Mouse (Mus musculus): Measurements from ENCODE around the gene Kcnk4. TPM values are rescaled to one million over a fixed set of nuclear protein-coding genes. Genes with fewer than 3 reads are reported as not detected.

Gene Kcnk4
- polyA plus RNA-seq, 1 experiment from 2014 or later = 13.8 TPM

- no peaks in the 10 kb centered on the region for H3K4me1 ChIP-seq
- WGBS = 92% methylated on average over 14 of the region's 14 CpGs
- no peak overlapping the region for H3K27ac ChIP-seq (replicated peaks)
- no peak overlapping the region for H3K4me2 ChIP-seq
- H3K27me3 ChIP-seq (replicated peaks) = no peaks in the 10 kb centered on the region
- no peak for ATAC-seq (ENCODE audit: low FRiP score)
- H3K9ac ChIP-seq (replicated peaks) = no peak overlapping the region
- no peaks in the 10 kb centered on the region for H3K36me3 ChIP-seq
- no peaks in the 10 kb centered on the region for H3K9me3 ChIP-seq (replicated peaks)
- H3K4me3 ChIP-seq (replicated peaks) = no peak overlapping the region
These were observed 40.4 kb downstream of the Kcnk4 start for GRCm38 (mm10) chr19:6893731-6894451.

GRCm38 (mm10) chr19:6892512-6892911, 41.8 kb downstream of the Kcnk4 start:
- no peak for ATAC-seq (ENCODE audit: low FRiP score)
- H3K27ac ChIP-seq (replicated peaks) = no peak overlapping the region
- no peaks in the 10 kb centered on the region for H3K4me1 ChIP-seq
- WGBS = 55% methylated on average over 4 of the region's 4 CpGs
- no peak overlapping the region for H3K9ac ChIP-seq (replicated peaks)
- H3K4me3 ChIP-seq (replicated peaks) = no peak overlapping the region
- no peak overlapping the region for H3K4me2 ChIP-seq
- H3K9me3 ChIP-seq (replicated peaks) = no peaks in the 10 kb centered on the region
- no peaks in the 10 kb centered on the region for H3K27me3 ChIP-seq (replicated peaks)
- H3K36me3 ChIP-seq = no peaks in the 10 kb centered on the region

- H3K9me3 ChIP-seq (replicated peaks) = no peaks in the 10 kb centered on the region; the same call in 1 of the 2 replicates
- no peaks in the 10 kb centered on the region for H3K36me3 ChIP-seq
- no peaks in the 10 kb centered on the region for H3K27me3 ChIP-seq (replicated peaks)
- 89% methylated on average over 4 of the region's 4 CpGs for WGBS
- no peak for ATAC-seq (ENCODE audit: low FRiP score)
- H3K4me3 ChIP-seq (replicated peaks) = no peak overlapping the region
- H3K4me1 ChIP-seq = no peaks in the 10 kb centered on the region
- no peak overlapping the region for H3K4me2 ChIP-seq
- no peak overlapping the region for H3K27ac ChIP-seq (replicated peaks)
- no peak overlapping the region for H3K9ac ChIP-seq (replicated peaks)
These were observed 56.4 kb downstream of the Kcnk4 start for GRCm38 (mm10) chr19:6877965-6878364.

GRCm38 (mm10) chr19:6876799-6877198, 57.5 kb downstream of the Kcnk4 start:
- Histone ChIP-seq H3K27me3 (replicated peaks) (no peaks in the 10 kb centered on the region), H3K9ac (replicated peaks) (no peak overlapping the region), H3K9me3 (replicated peaks) (no peaks in the 10 kb centered on the region; the same call in 1 of the 2 replicates), H3K4me2 (no peak overlapping the region), H3K27ac (replicated peaks) (no peak overlapping the region), H3K36me3 (no peaks in the 10 kb centered on the region), H3K4me3 (replicated peaks) (no peak overlapping the region), H3K4me1 (no peaks in the 10 kb centered on the region)
- ATAC-seq (ENCODE audit: low FRiP score) = no peak

- no peak for ATAC-seq (ENCODE audit: low FRiP score)
- Histone ChIP-seq H3K4me1 (no peaks in the 10 kb centered on the region), H3K27ac (replicated peaks) (no peak overlapping the region), H3K4me2 (no peak overlapping the region), H3K27me3 (replicated peaks) (no peaks in the 10 kb centered on the region), H3K36me3 (no peaks in the 10 kb centered on the region), H3K9ac (replicated peaks) (no peak overlapping the region), H3K4me3 (replicated peaks) (no peak overlapping the region), H3K9me3 (replicated peaks) (no peaks in the 10 kb centered on the region; the same call in 1 of the 2 replicates)
- 91% methylated on average over 6 of the region's 6 CpGs for WGBS
These were observed 58.5 kb downstream of the Kcnk4 start for GRCm38 (mm10) chr19:6875834-6876233.

GRCm38 (mm10) chr19:6874257-6874656, 60.1 kb downstream of the Kcnk4 start:
- ATAC-seq (ENCODE audit: low FRiP score) = no peak
- no peaks in the 10 kb centered on the region for H3K4me1 ChIP-seq
- no peak overlapping the region for H3K9ac ChIP-seq (replicated peaks)
- H3K4me3 ChIP-seq (replicated peaks) = no peak overlapping the region
- no peaks in the 10 kb centered on the region for H3K27me3 ChIP-seq (replicated peaks)
- H3K4me2 ChIP-seq = no peak overlapping the region
- no peaks in the 10 kb centered on the region for H3K9me3 ChIP-seq (replicated peaks)
- no peak overlapping the region for H3K27ac ChIP-seq (replicated peaks)
- no peaks in the 10 kb centered on the region for H3K36me3 ChIP-seq
- WGBS = 76% methylated on average over 1 of the region's 1 CpGs

Small RNA genes lying within 50 kb of the gene (microRNA-seq; reads per million reads assigned to microRNA genes)
- gene Mir6990 = not detected

Other genes with a start within 250 kb of the Kcnk4 start
- 15.7 and 16.2 TPM in 2 replicates for gene Rps6ka4, start 93.9 kb downstream of the Kcnk4 start, polyA plus RNA-seq (2015; fragmentation: Nextera tagmentation; extraction: Ambion mirVana)
- gene Ccdc88b, start 76.3 kb downstream of the Kcnk4 start, polyA plus RNA-seq (2015; fragmentation: Nextera tagmentation; extraction: Ambion mirVana) = 0.92 and 1.8 TPM in 2 replicates
- 103 and 113 TPM in 2 replicates for gene Trmt112, start 24.8 kb downstream of the Kcnk4 start, polyA plus RNA-seq (2015; fragmentation: Nextera tagmentation; extraction: Ambion mirVana)
- 392 and 417 TPM in 2 replicates for gene Prdx5, start 24.4 kb downstream of the Kcnk4 start, polyA plus RNA-seq (2015; fragmentation: Nextera tagmentation; extraction: Ambion mirVana)
- 16.9 and 17.1 TPM in 2 replicates for gene Esrra, start 12.7 kb downstream of the Kcnk4 start, polyA plus RNA-seq (2015; fragmentation: Nextera tagmentation; extraction: Ambion mirVana)
- gene Catsperz, start 9.1 kb downstream of the Kcnk4 start, polyA plus RNA-seq (2015; fragmentation: Nextera tagmentation; extraction: Ambion mirVana) = 6.8 TPM in 2 replicates
- gene Bad, start 7.3 kb upstream of the Kcnk4 start, polyA plus RNA-seq (2015; fragmentation: Nextera tagmentation; extraction: Ambion mirVana) = 90.8 and 90.9 TPM in 2 replicates
- gene Gpr137, start 8.0 kb upstream of the Kcnk4 start, polyA plus RNA-seq (2015; fragmentation: Nextera tagmentation; extraction: Ambion mirVana) = 59.8 and 72.3 TPM in 2 replicates
- 141 and 159 TPM in 2 replicates for gene Ppp1r14b, start 40.5 kb upstream of the Kcnk4 start, polyA plus RNA-seq (2015; fragmentation: Nextera tagmentation; extraction: Ambion mirVana)
- 14.1 and 23.4 TPM in 2 replicates for gene Plcb3, start 42.0 kb upstream of the Kcnk4 start, polyA plus RNA-seq (2015; fragmentation: Nextera tagmentation; extraction: Ambion mirVana)
- 174 and 190 TPM in 2 replicates for gene Fkbp2, start 46.0 kb upstream of the Kcnk4 start, polyA plus RNA-seq (2015; fragmentation: Nextera tagmentation; extraction: Ambion mirVana)
- 68.6 and 83.1 TPM in 2 replicates for gene Vegfb, start 53.1 kb upstream of the Kcnk4 start, polyA plus RNA-seq (2015; fragmentation: Nextera tagmentation; extraction: Ambion mirVana)
- gene Dnajc4, start 58.1 kb upstream of the Kcnk4 start, polyA plus RNA-seq (2015; fragmentation: Nextera tagmentation; extraction: Ambion mirVana) = 24.8 and 28.1 TPM in 2 replicates
- 24.8 and 25.9 TPM in 2 replicates for gene Nudt22, start 61.6 kb upstream of the Kcnk4 start, polyA plus RNA-seq (2015; fragmentation: Nextera tagmentation; extraction: Ambion mirVana)
- gene Trpt1, start 61.6 kb upstream of the Kcnk4 start, polyA plus RNA-seq (2015; fragmentation: Nextera tagmentation; extraction: Ambion mirVana) = 16.5 and 22.1 TPM in 2 replicates
- gene Fermt3, start 85.0 kb upstream of the Kcnk4 start, polyA plus RNA-seq (2015; fragmentation: Nextera tagmentation; extraction: Ambion mirVana) = 4.6 and 19.6 TPM in 2 replicates
- gene Stip1, start 105.5 kb upstream of the Kcnk4 start, polyA plus RNA-seq (2015; fragmentation: Nextera tagmentation; extraction: Ambion mirVana) = 210 and 232 TPM in 2 replicates
- gene Macrod1, start 122.3 kb upstream of the Kcnk4 start, polyA plus RNA-seq (2015; fragmentation: Nextera tagmentation; extraction: Ambion mirVana) = 7.2 and 7.7 TPM in 2 replicates
- gene Flrt1, start 171.2 kb upstream of the Kcnk4 start, polyA plus RNA-seq (2015; fragmentation: Nextera tagmentation; extraction: Ambion mirVana) = 10.5 and 10.9 TPM in 2 replicates

Measured in neural tube, embryonic 15.5 days (tissue).